Mouse (Mus musculus): ENCODE results near the gene Ankrd65.

- TF ChIP-seq POLR2A (IDR thresholded peaks at IDR 0.05; ENCODE audit: borderline replicate concordance, extremely low read depth, insufficient read depth, insufficient read length, poor library complexity, severe bottlenecking) (no peak), CTCF (IDR thresholded peaks at IDR 0.05; ENCODE audit: borderline replicate concordance, extremely low read depth, insufficient read depth, insufficient read length) (no peak)
Measured at GRCm38 (mm10) chr4:155839483-155839910, 49.3 kb downstream of the Ankrd65 start, which contains the start of gene Mxra8.
